Mouse (Mus musculus): ENCODE measurements around the gene Dclk1.

Gene Dclk1

DNA sequence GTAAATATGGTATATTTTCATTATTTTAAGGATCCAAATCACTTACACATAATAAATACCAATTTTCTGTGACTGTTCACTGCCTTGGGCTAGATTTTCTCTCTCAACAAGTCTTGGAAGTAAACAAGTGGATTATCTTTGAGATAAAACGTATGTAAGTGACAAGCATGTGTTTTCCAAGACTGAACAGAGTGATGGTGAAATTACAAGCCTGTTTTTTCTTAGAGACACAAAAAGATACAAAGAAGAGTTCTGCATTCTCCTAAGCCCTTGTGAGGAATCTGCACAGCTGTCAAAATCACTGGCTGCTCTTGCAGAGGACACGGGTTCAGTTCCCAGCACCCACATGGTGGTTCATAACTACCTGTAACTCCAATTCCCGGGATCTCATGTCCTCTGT, 151.4 kb downstream of the Dclk1 start:
- DNase-seq (ENCODE audit: extremely low read depth, low read depth, low spot score) = no peak

DNA sequence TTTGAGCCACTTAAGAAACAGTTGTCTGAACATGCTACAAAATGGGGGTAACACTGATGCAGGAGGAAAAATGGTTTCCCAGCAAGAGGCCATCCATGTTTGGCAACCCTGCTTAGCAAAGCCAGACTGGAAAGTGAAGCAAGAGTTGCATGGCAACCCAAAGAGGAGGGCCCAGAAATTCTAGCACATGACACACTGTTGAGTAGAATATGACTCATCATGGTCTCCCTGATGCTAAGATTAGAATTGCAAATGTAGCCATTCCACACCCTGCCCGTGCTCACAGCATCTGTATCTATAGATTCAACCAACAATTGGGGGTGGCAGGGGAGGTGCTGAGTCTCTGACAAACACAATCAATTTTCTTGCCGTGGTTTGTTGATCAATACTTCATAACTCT, 154.6 kb downstream of the Dclk1 start:
- no peak for DNase-seq (ENCODE audit: extremely low read depth, low read depth, low spot score)

DNA sequence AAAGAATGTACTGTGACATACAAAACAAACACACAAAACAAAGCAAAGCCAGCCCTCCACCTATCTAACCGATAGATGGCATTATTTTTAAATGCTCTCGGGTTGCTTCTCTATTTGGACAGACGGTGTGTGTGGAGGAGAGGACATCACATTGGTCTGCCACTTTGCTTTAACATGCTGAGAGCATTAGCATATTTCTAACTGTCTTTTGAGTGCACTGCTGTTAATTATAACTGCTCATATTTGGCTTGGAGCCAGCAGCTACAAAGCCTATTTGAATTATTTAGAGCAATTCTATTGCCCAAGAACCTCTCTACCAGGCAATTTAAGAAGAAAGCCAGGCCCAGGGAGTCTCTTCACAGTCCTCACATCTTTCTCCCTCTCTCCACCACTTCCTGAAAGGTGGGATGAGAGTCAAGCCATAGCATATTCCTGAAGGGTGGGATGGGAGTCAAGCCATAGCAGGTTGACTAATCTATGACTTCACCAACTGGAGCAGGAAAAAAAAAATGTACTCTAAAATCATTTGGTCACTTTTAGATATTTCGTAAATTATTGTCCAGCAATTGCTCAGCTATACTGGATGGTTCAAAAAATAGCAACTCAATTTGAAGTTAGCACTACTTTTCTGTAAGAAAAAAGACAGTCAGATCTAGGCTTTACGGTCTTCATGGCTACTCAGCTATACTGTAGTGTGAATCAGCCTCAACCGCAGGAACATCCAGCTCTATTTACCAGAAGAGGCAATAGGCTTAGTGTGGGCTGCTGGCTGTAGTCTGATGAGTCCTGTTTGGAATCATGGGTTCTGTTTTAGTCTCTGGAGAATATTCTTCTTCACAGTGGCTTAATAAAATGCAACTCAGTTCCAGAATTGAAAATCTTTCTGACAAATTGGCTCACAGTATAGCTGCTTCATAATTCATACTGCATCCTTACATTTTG, 155.9 kb downstream of the Dclk1 start:
- no peak for DNase-seq (ENCODE audit: extremely low read depth, low read depth, low spot score)

DNA sequence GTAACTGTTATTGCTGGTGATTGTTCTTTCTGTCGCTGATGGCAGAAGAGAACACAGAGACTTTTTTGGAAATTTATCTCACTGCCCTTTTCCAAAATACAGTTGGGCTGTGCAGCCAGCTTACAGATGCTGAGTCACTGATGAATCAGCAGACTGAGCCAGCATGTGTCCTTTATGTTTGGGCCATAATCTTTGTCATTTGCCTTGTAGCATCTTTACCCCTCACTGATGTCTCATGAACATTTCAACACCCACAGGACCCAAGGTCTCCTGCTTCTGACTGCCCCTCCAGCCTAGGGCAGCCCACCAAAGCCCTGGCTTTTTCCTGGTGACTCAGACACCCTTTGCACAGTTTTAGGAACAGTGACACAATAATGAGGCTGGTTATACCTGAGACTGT, 159.1 kb downstream of the Dclk1 start:
- DNase-seq (ENCODE audit: extremely low read depth, low read depth, low spot score) = no peak

DNA sequence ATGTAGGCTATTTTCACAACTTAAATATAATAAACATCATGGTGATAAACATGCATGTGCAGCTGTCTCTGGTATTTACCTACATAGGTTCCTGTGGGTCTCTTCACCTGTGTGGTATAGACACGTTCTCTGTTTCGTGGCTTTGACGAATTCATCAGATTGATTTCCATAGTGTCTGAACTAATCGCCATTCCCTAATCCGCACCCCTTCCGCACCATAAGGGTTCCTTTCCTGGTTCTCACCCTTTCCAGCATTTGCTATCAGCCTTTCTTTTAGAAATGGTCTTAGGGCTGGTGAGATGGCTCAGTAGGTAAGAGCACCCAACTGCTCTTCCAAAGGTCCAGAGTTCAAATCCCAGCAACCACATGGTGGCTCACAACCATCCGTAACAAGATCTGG, 162.6 kb downstream of the Dclk1 start:
- no peak for DNase-seq (ENCODE audit: extremely low read depth, low read depth, low spot score)

DNA sequence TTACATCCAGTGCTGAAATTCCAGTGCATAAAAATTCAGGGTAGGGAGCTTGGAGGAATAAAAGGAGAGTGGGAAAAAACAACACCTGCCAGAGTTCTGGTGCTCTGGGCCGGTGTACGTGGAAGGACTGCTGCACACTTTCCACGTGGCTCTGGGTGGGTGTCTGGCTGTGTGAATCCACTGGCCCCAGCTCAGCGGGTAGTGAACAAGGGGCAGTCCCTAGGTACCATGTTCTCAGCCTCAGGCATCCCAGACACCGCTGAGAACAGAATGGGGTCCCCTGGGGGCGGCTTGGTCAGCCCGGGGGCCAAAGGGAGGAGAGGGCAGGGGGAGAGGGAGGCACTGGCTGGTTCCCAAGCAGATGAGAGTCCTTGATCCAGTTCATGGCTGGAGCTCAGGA, 164.5 kb downstream of the Dclk1 start:
- no peak for DNase-seq (ENCODE audit: extremely low read depth, low read depth, low spot score)

DNA sequence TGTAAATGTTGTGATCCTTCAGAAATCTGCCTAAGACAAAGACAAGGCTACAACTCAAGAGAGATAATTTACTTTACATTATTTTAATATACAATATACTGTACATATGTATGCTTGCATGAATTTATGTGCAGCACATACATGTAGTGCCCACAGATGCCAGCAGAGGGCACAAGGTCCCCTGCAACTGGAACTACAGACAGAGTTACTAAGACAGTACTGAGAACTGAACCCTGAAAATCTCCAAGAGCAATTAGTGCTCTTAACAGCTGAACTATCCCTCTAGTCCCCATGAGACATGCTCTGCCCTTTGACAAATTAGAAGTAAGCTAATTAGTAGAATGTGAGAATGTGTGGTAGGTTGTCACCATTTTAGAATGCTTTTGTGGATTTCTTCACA, 169.4 kb downstream of the Dclk1 start:
- DNase-seq (ENCODE audit: extremely low read depth, low read depth, low spot score) = no peak

DNA sequence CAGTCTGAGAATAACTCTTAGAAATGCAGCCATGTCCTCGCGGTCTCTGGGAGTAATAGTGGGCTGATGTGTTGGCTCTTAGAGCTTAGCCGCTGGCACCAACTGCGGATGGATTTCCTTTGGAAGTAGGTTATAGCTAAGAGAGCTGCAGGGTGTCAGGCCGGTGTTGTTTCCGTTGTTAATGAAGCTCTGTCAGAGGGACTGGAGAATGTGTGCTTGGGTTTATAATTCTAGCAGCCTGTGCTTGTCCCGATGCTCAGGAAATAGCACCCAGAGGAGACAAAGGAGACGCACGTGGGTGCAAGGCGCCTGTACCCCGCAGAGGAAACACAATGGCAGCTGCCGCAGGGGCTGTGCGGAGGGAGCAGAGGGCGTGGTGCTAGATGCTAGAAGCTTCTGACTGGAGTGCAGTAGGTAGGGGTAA, 173.4 kb downstream of the Dclk1 start:
- DNase-seq (ENCODE audit: extremely low read depth, low read depth, low spot score) = no peak

DNA sequence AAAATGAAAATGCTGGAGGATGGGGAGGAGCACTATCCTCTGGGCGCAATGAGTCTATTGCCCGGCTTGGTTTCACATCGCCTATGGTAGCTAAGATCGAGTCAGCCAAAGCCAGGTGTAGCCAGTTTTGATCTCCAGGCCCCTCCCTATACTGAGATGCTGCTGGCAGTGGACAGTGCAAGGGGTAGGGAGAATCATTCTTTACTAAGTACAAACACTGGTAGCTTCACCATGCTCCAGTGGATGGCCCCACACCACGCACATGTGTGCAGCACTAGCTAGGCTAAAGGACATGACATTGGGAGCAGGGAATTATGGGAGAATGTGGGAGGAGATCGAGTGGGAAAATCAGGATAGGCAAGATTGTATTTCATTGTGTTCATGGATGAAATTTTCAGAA, 176.7 kb downstream of the Dclk1 start:
- DNase-seq (ENCODE audit: extremely low read depth, low read depth, low spot score) = no peak

DNA sequence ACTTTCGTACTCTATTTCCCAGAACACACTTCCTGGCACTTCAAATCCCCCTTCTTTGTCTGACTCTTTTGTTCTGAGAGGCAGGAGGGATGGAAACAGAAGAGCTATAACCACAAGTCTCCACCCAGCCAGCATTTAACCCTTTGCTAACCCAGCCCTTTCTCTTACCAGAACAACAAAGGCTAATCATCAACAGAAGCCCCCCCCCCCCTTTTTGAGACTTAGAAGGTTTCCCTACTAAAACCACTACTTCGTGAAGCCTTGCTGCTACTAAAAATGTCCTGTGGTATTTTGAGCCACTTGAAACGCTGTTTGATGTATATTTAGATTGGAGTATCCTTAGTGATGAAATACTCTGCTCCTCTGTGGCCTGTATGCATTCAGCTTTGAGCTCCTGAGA, 177.2 kb downstream of the Dclk1 start:
- DNase-seq (ENCODE audit: extremely low read depth, low read depth, low spot score) = no peak

DNA sequence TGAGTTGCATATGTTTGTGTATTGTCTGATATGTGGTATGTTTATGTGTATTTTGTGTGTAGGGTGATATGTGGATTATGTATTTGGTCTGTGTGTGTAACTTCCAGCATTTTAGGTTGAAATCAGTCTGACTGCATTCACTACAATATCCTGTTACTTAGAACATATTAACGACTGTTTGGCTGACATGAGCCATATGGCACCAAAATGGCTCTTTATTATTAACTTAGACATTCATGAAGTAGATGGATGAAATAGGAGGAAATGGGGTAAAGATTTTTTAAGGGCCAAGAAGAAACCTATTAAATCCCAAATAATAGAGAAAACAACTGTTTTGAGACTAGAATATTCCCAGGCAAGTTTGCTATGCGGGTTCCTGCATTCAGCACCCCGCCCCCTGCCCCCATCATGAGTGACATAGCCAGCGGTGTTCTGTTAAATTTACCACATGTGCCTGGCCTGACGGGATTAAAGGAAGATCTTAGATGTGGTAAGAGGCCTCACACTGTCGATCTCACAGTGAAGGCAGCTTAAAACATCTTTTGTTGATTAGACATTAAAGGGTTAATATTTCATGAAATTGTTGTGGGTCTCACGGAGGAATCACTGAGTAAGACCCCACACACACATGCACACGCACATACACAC, 178.4 kb downstream of the Dclk1 start:
- DNase-seq (ENCODE audit: extremely low read depth, low read depth, low spot score) = no peak

DNA sequence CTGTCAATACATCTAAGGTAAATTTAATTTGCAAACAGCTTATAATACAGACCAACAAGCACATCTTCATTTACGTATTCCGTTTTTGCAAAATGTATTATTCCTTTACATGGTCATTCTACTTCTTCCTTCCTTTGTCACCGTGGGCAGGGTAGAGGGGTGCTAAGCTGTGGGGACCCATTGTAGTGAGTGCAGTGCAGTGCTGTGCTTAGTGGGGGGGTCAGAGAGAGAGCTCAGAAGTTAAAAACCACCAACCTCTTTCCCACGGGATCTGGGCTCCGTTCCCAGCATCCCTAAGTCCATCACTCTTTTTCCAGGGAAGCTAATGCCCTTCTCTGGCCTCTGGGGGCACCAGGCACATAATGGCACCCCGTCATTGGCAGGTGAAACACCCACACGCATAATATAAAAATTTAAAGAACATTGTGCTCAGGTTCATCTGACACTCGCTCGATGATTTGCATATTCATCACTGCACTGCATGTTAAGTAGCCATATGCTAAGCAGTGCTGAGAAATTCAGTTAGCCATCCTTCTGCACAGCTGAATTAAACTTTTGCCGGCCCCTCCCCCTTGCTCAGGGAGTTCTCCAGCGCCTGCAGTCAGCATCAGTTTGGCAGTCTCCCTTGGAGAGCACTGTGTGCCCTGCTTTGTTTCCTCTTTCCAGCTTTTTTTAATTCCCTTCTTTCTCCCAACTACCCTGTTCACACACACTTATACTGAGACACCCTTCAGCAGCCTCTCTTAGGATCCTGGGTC, 181.7 kb downstream of the Dclk1 start:
- no peak for DNase-seq (ENCODE audit: extremely low read depth, low read depth, low spot score)

DNA sequence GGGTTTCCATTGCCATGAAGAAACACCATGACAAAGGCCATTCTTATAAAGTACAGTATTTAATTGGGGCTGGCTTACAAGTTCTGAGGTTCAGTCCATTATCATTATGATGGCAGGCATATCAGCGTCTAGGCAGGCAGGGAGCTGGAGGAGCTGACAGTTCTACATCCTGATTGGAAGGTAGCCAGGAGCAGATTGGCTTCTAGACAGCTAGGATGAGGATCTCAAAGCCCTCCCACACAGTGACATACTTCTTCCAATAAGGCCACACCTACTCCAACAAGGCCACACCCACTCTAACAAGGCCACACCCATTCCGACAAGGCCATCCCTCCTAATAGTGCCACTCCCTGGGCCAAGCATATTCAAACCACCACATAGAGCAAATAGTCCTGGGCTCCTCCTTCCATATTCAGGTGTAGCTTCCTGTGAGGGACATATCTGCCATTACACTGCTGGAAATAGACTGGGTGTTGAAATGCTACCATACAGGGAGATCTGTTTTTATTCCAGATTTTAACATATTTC, 187.9 kb downstream of the Dclk1 start:
- DNase-seq (ENCODE audit: extremely low read depth, low read depth, low spot score) = no peak

DNA sequence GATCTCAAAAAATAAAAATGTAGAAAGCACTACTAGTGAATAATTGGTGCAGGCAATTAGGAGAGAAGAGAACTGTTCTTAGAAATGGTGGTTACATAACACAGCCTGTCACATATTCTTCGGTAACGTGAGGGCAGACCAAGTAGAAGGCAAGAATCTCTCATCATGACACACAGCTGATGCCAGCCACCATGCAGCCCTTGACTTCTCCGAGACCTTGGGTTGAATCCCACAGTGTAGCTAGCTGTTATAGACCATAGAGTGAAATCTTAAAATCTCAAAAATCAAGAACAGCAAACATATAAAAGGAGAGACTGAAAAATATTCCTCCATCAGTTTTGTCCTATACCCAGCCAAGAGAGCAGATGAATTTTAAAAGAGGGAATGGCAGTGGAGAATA, 189.1 kb downstream of the Dclk1 start:
- DNase-seq (ENCODE audit: extremely low read depth, low read depth, low spot score) = no peak

DNA sequence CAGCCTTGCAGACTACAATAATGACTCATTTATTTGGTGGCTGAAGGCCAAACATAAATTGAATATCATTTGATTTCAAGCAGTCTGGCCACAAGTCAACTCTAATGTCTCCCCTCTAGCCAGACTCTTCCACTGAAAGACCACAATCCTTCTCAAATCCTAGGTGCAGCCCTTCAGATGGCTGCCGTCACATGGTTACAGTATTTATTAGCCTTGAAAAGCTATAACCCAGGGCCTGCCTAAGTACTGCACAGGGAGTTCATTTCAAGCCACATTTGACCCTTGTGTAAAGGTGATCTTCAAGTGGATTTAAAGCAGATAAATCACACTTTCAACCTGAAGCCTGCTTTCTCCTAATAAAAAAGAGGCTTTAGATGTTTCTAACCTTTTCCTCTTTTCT, 192.1 kb downstream of the Dclk1 start:
- DNase-seq (ENCODE audit: extremely low read depth, low read depth, low spot score) = no peak

DNA sequence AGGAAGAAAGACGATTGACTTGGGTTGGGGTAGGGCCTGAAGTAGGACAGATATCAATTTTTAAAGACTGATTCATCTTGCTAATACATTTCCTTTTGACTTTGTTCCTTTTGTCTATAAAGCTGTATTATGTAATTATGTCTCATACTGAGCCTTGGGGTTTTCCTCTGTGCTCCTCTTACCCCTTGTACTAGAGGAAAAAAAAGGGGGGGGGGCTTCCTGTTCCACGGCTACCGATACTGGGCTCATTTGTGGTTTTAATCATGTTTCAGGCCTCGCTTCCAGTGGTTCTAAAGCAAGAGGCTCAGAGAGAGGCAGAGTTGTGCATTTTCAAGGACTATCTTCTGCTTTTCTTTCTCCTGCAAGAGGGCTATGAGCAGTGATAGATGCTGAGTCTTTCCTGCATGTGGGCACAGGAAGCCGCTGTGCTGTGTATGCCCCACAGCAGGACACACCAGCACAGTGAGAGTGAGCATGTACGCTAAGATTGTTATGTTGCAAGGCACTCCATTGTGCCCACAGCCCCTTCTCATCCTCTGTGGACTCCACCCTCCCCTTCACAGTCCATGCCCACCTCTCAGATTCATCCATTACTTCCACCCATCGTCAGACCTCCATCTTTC, 196.8 kb downstream of the Dclk1 start:
- no peak for DNase-seq (ENCODE audit: extremely low read depth, low read depth, low spot score)

DNA sequence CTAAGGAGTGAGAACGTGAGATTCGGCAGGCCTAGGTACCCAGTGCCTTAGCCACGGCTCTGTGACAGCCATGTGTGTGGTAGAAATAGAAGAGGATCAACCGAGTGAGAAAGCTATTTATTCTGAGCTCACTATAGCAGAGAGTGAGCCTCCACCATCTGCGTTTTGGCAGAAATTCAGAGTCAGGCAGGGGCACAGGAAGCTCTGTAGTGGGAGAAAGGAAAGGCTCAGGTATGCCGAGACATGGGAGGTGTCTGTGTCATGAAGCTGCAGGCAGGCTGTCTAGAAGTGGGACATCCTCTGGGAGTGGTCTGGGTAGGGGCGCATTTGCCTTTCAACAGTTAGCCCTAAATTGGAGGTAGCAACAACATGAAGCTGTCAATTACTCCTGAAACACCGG, 198.2 kb downstream of the Dclk1 start:
- DNase-seq (ENCODE audit: extremely low read depth, low read depth, low spot score) = no peak

DNA sequence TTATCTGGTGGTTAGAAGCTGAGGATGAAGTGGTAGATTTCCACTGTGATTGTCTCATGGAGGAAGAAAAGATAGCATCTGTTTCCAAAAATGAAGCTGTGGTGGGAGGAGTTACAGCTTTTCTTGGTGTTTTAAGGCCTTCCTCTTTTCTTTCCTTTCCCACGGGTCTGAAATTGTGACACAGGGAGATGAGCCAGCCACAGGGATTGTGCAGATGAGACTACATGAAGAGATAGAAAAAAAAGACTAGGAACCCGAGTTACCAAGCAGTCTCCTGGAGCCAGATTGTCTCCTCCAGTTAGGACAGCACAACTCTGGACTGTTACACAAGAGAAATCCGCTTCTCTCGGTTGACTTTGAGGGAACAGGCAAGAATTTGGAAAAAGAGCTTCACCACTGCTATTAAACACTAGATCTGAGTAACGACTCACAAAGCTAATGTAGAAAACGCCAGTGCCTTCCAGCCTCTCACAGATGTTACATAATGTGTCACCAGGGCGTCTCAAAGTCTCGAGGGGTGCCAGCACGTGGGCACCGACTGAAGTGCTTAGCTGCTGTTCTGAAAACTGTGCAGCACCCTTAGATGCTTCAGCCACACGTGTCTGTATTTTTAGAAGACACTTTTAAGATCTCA, 200.0 kb downstream of the Dclk1 start:
- DNase-seq (ENCODE audit: extremely low read depth, low read depth, low spot score) = no peak

DNA sequence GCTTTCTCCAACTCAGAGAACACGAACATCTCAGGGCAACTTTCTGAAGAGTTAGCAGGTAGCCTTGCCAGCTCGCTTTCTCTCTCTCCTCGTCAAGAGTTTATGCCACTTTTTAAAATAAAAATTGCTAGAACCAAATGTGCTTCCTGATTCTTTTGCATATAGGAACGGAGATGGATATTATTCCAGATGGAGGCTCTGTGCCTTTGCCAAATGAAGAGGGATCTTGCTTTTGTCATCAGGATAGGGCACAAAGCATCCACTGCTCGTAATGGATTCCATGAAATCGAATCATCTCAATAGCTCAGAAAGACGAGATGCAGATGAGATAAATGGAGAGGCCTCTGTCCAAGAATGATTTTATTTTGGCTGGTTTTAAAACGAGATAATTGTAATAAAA, 201.1 kb downstream of the Dclk1 start:
- no peak for DNase-seq (ENCODE audit: extremely low read depth, low read depth, low spot score)

DNA sequence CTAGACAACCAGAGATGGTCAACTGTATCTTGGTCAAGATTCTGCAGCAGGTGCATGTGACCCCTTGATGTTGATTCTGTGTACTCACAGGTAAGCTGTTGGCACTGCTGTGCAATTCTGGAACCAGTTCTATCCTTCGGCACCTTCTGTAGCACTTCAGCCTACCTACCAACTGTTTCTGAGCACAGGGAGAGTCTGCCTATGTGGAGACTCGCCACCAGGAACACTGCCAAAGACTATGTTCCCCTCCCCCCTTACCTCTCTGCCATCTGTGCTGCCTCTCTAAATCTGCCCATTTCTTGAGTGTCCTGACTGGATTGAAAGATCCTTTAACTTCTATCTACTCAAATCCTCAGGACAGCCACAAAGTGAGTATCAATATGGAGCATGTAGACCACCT, 201.6 kb downstream of the Dclk1 start:
- no peak for DNase-seq (ENCODE audit: extremely low read depth, low read depth, low spot score)

DNA sequence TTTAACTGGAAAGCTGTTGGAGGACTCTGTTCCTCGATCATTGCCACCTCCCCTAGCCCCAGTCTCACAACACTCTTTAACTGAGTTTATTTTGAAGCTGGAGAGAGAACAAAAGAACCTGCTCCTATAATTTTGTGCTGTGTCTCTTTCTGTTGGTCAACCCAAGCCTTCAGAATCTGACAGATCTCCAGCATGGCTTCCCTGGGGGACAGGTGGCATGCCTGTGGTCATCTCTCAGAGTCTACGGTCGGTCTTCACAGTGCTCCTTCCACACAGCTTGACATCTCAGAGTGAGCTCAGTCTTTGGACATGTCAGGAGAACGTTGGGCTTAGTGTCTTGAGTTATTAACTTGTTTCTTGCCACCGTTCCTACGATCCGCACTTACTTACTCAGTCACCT, 204.5 kb downstream of the Dclk1 start:
- no peak for DNase-seq (ENCODE audit: extremely low read depth, low read depth, low spot score)
